Mouse (Mus musculus) liver, postnatal 0 days (tissue): ENCODE measurements around the gene Dpy30. TPM values are rescaled to one million over a fixed set of nuclear protein-coding genes. Genes with fewer than 3 reads are reported as not detected.
A peak's percentile ranks its signal among the peaks of the same experiment; 100 is the strongest.

Source experiments
- ATAC-seq: fragments of 200-750 bp; cut with Nextera tagmentation; 2 replicates; pipeline ENCODE4 v1.8.0; 2017; ENCODE audit warnings: mild to moderate bottlenecking, moderate library complexity
- DNase-seq: peaks from one replicate; pipeline ENCODE4 v3.0.0-alpha.2; 2016
- H3K27ac ChIP-seq: fragments of 300-500 bp; sonication (generic); 2 replicates; pipeline ENCODE4 v1.5.1; 2014; ENCODE audit warnings: antibody characterized with exemption, moderate library complexity, mild to moderate bottlenecking, low read depth
- H3K27me3 ChIP-seq: fragments of 300-500 bp; sonication (generic); 2 replicates; pipeline ENCODE4 v1.6.1; 2014; ENCODE audit warnings: low read length, control low read depth, mixed read lengths; ENCODE audit not compliant: insufficient read depth
- H3K36me3 ChIP-seq: fragments of 300-500 bp; sonication (generic); replicated peaks from 2 replicates; pipeline ENCODE4 v1.6.1; 2014; ENCODE audit warnings: mild to moderate bottlenecking, control low read depth, low read length, moderate library complexity, mixed read lengths; ENCODE audit not compliant: insufficient read depth
- H3K4me1 ChIP-seq: fragments of 300-500 bp; sonication (generic); 2 replicates; pipeline ENCODE4 v1.6.1; 2014; ENCODE audit warnings: antibody characterized with exemption, mild to moderate bottlenecking, control low read depth; ENCODE audit not compliant: insufficient read depth
- H3K4me2 ChIP-seq: fragments of 300-500 bp; sonication (generic); 2 replicates; pipeline ENCODE4 v1.6.1; 2014; ENCODE audit warnings: low read depth, mild to moderate bottlenecking, low read length, moderate library complexity, mixed read lengths
- H3K4me3 ChIP-seq: fragments of 300-500 bp; sonication (generic); 2 replicates; pipeline ENCODE4 v1.5.1; 2014; ENCODE audit warnings: low read depth, low read length
- H3K9ac ChIP-seq: fragments of 300-500 bp; sonication (generic); replicated peaks from 2 replicates; pipeline ENCODE4 v1.6.1; 2014; ENCODE audit warnings: mild to moderate bottlenecking, moderate library complexity
- H3K9me3 ChIP-seq: fragments of 300-500 bp; sonication (generic); 2 replicates; pipeline ENCODE4 v1.6.1; 2016; ENCODE audit warnings: mild to moderate bottlenecking, control low read depth, low read length, mixed read lengths
- CTCF ChIP-seq: sonication (generic); IDR thresholded peaks from 2 replicates; pipeline ENCODE4 v1.5.1; 2016; ENCODE audit warnings: antibody characterized with exemption, low read depth
- EP300 ChIP-seq: IDR thresholded peaks from 2 replicates; pipeline ENCODE4 v1.6.1; 2016; ENCODE audit warnings: antibody characterized with exemption, low read depth, mild to moderate bottlenecking
- WGBS: fragments of 180-500 bp; shearing (Covaris S2); extraction: QIAGEN DNeasy Blood & Tissue Kit; methylation state at CpG from one replicate; pipeline ENCODE4 v1.1.7; 2014; ENCODE audit not compliant: insufficient replicate concordance; 5-methylcytosine and 5-hydroxymethylcytosine counted together
- polyA plus RNA-seq: library from polyadenylated mRNA; unstranded; fragments of >200 nt; fragmentation: Nextera tagmentation; extraction: Ambion mirVana; gene quantifications from 2 replicates; pipeline ENCODE4 v1.2.1, GENCODE M21; 2015

The Dpy30 gene
- polyA plus RNA-seq, 1 experiment from 2014 or later: 96.3 TPM

GRCm38 (mm10) chr17:74290198-74290597, 33.5 kb downstream of the Dpy30 start:
- Histone ChIP-seq H3K4me3 (peak overlapping the region; percentile 26), H3K9ac (no peak overlapping the region), H3K36me3 (peaks cover 12% of the 10 kb centered on the region), H3K4me2 (peak overlapping the region; percentile 95), H3K9me3 (no peaks in the 10 kb centered on the region), H3K27me3 (no peaks in the 10 kb centered on the region), H3K27ac (peak overlapping the region; percentile 37; the same call in 1 of the 2 replicates), H3K4me1 (peaks cover 28% of the 10 kb centered on the region)
- 50% methylated on average over 3 of the region's 3 CpGs for WGBS
- no peak for DNase-seq
- ATAC-seq: no peak
- TF ChIP-seq CTCF: no peak

- H3K4me3 ChIP-seq: no peak overlapping the region
- H3K4me2 ChIP-seq: no peak overlapping the region
- no peaks in the 10 kb centered on the region for H3K27me3 ChIP-seq
- DNase-seq (no peak), ATAC-seq (no peak)
- WGBS: 95% methylated on average over 2 of the region's 2 CpGs
- TF ChIP-seq CTCF (no peak), EP300 (no peak)
- H3K4me1 ChIP-seq: peaks cover 38% of the 10 kb centered on the region
- H3K27ac ChIP-seq: no peak overlapping the region
- no peaks in the 10 kb centered on the region for H3K9me3 ChIP-seq
- peaks cover 12% of the 10 kb centered on the region for H3K36me3 ChIP-seq
- no peak overlapping the region for H3K9ac ChIP-seq
These were observed 35.1 kb downstream of the Dpy30 start for GRCm38 (mm10) chr17:74288626-74289025.

- Histone ChIP-seq H3K36me3 (peaks cover 14% of the 10 kb centered on the region), H3K9ac (no peak overlapping the region), H3K4me2 (0 out of 2 replicates have a peak overlapping the region, but pooled peaks have one; percentile 4), H3K4me1 (peaks cover 27% of the 10 kb centered on the region), H3K9me3 (no peaks in the 10 kb centered on the region), H3K4me3 (no peak overlapping the region), H3K27ac (peak overlapping the region; percentile 25; the same call in 1 of the 2 replicates), H3K27me3 (no peaks in the 10 kb centered on the region)
- no peak for DNase-seq
- no peak for TF ChIP-seq CTCF
- TF ChIP-seq EP300: peak; percentile 80
- WGBS: 57% methylated on average over 4 of the region's 4 CpGs
- ATAC-seq: 0 out of 2 replicates have a peak, but pooled peaks have one; percentile 14
These were observed 37.5 kb downstream of the Dpy30 start for GRCm38 (mm10) chr17:74286140-74286730.

- peaks cover 14% of the 10 kb centered on the region for H3K36me3 ChIP-seq
- H3K4me1 ChIP-seq: peaks cover 22% of the 10 kb centered on the region
These were observed 38.0 kb downstream of the Dpy30 start for GRCm38 (mm10) chr17:74285730-74286129.

GRCm38 (mm10) chr17:74284397-74285115, 39.2 kb downstream of the Dpy30 start:
- Histone ChIP-seq H3K9me3 (no peaks in the 10 kb centered on the region), H3K27ac (0 out of 2 replicates have a peak overlapping the region, but pooled peaks have one; percentile 44), H3K4me2 (peak overlapping the region; percentile 59), H3K4me1 (peaks cover 15% of the 10 kb centered on the region), H3K9ac (no peak overlapping the region; the same call in 1 of the 2 replicates), H3K4me3 (no peak overlapping the region), H3K36me3 (peaks cover 14% of the 10 kb centered on the region), H3K27me3 (no peaks in the 10 kb centered on the region)
- TF ChIP-seq CTCF (no peak), EP300 (peak; percentile 52; the same call in 1 of the 2 replicates)
- DNase-seq (no peak), ATAC-seq (peak; percentile 58)
- 40% methylated on average over 2 of the region's 2 CpGs for WGBS

More at GRCm38 (mm10) chr17:74285730-74286129, 38.0 kb downstream of the Dpy30 start:
- 69% methylated on average over 2 of the region's 2 CpGs for WGBS
- Histone ChIP-seq H3K27ac (peak overlapping the region; percentile 25; the same call in 1 of the 2 replicates), H3K4me2 (no peak overlapping the region), H3K27me3 (no peaks in the 10 kb centered on the region), H3K9ac (no peak overlapping the region), H3K4me3 (no peak overlapping the region), H3K9me3 (no peaks in the 10 kb centered on the region)
- DNase-seq (no peak), ATAC-seq (no peak)
- TF ChIP-seq EP300 (no peak), CTCF (no peak)

- Histone ChIP-seq H3K4me1 (peaks cover 17% of the 10 kb centered on the region), H3K4me2 (no peak overlapping the region), H3K4me3 (no peak overlapping the region), H3K27ac (no peak overlapping the region), H3K9me3 (no peaks in the 10 kb centered on the region), H3K9ac (no peak overlapping the region), H3K36me3 (peaks cover 2% of the 10 kb centered on the region; the same call in 1 of the 2 replicates), H3K27me3 (no peaks in the 10 kb centered on the region)
- TF ChIP-seq CTCF (no peak), EP300 (no peak)
- ATAC-seq (no peak), DNase-seq (no peak)
- WGBS: 85% methylated on average over 3 of the region's 3 CpGs
These were observed 41.7 kb downstream of the Dpy30 start for GRCm38 (mm10) chr17:74282024-74282423.
